In genomic region chr2:169777242-169777641, GRCm38 (mm10) we compare ENCODE assay signal across 11 mouse cellular contexts.
A peak's percentile ranks its signal among the peaks of the same experiment; 100 is the strongest.
DNase-seq lines count a peak whose midpoint lies in the region; ATAC-seq and TF ChIP-seq lines count a peak whose summit lies in the region.
"Had no signal": no experiment of that assay in that cellular context is flagged by ENCODE, and none has a peak within 500 bp of the region (broad histone marks: within the 10 kb centered on the region; RNA-seq: fewer than 3 reads in every experiment).

No protein-coding gene starts in this region.

- no peak overlapping the region for H3K4me2 ChIP-seq in heart, postnatal 0 days (ENCODE audit: low read depth, low read length)

- 0 out of 2 replicates have a peak, but pooled peaks cover 8% of the 10 kb centered on the region for H3K27me3 ChIP-seq in heart, embryonic 10.5 days (ENCODE audit: insufficient read depth, poor library complexity, severe bottlenecking)
- H3K27me3 ChIP-seq in heart, postnatal 0 days (ENCODE audit: control insufficient read depth, insufficient read depth, low read length), result no peaks in the 10 kb centered on the region

- no peak for TF ChIP-seq CTCF in heart, postnatal 0 days (IDR thresholded peaks at IDR 0.05; ENCODE audit: low read depth)

- WGBS in heart, embryonic 10.5 days, result 43% methylated on average over 4 of the region's 4 CpGs
- 46% methylated on average over 4 of the region's 4 CpGs for WGBS in heart, postnatal 0 days

- no peak overlapping the region for H3K27ac ChIP-seq in heart, embryonic 10.5 days
- no peak overlapping the region for H3K27ac ChIP-seq in heart, postnatal 0 days (ENCODE audit: low read depth)
- H3K27ac ChIP-seq: left cerebral cortex, adult 2 months had no signal

- ATAC-seq in heart, postnatal 0 days (ENCODE audit: insufficient read depth, low read depth), result peak; percentile 70
- no peak for ATAC-seq in megakaryocyte, adult 5-6 weeks (ENCODE audit: poor library complexity, severe bottlenecking)
- ATAC-seq in megakaryocyte-erythroid progenitor cell, adult 5-6 weeks (replicated peaks; ENCODE audit: low FRiP score, low TSS enrichment, poor library complexity, severe bottlenecking), result no peak

- peaks cover 23% of the 10 kb centered on the region for H3K4me1 ChIP-seq in heart, embryonic 10.5 days
- H3K4me1 ChIP-seq in heart, postnatal 0 days (ENCODE audit: control insufficient read depth, insufficient read depth), result no peaks in the 10 kb centered on the region

- H3K36me3 ChIP-seq in heart, embryonic 10.5 days, result no peaks in the 10 kb centered on the region
- H3K36me3 ChIP-seq in heart, postnatal 0 days (replicated peaks; ENCODE audit: control insufficient read depth, insufficient read depth, low read length), result no peaks in the 10 kb centered on the region

- no peak overlapping the region for H3K9ac ChIP-seq in heart, postnatal 0 days (replicated peaks; ENCODE audit: low read depth, low read length)

- peak; percentile 27 to 63 for DNase-seq in heart, adult 18-20 months
- DNase-seq in heart, embryonic 10.5 days (ENCODE audit: low spot score), result no peak
- DNase-seq in heart, postnatal 0 days (ENCODE audit: low spot score), result peak; percentile 43
- peak; percentile 79 for DNase-seq in kidney, postnatal 14 days
- DNase-seq in lung, postnatal 4 days, result peak; percentile 20 to 37
- DNase-seq in cerebellum, postnatal 4 days (ENCODE audit: low spot score in 2 of 2), result no peak
- DNase-seq: B cell, adult 2 months; midbrain, embryonic 14.5 days had no signal

- no peak overlapping the region for H3K4me3 ChIP-seq in heart, embryonic 10.5 days
- no peak overlapping the region for H3K4me3 ChIP-seq in heart, postnatal 0 days (ENCODE audit: low read depth, low read length)
- H3K4me3 ChIP-seq: left cerebral cortex, adult 2 months had no signal

- no peaks in the 10 kb centered on the region for H3K9me3 ChIP-seq in heart, embryonic 10.5 days
- no peaks in the 10 kb centered on the region for H3K9me3 ChIP-seq in heart, postnatal 0 days (replicated peaks; ENCODE audit: control insufficient read depth, low read length)

- no peak for TF ChIP-seq EP300 in heart, postnatal 0 days (IDR thresholded peaks at IDR 0.05; ENCODE audit: low read depth)

Comparison
In these comparisons a context has a peak if more than half of its experiments do, and no peak if none do; other contexts are left out.
1. DNase-seq: peak in heart, adult 18-20 months (2 of 2), heart, postnatal 0 days (single experiment), kidney, postnatal 14 days (single experiment) and lung, postnatal 4 days (2 of 2); none in heart, embryonic 10.5 days (single experiment) and cerebellum, postnatal 4 days (0 of 2).